Mouse (Mus musculus) lung, postnatal 14 days (tissue): ENCODE data around the gene Aurkaip1.
"Not testable (repeated sequence)": the region's sequence is repeated elsewhere in the genome, so short reads cannot be mapped to it uniquely, and the experiment has no call there.

ENCODE experiments used
- DNase-seq: peaks from one replicate; pipeline ENCODE4 v3.0.0; 2021

Gene Aurkaip1

DNA sequence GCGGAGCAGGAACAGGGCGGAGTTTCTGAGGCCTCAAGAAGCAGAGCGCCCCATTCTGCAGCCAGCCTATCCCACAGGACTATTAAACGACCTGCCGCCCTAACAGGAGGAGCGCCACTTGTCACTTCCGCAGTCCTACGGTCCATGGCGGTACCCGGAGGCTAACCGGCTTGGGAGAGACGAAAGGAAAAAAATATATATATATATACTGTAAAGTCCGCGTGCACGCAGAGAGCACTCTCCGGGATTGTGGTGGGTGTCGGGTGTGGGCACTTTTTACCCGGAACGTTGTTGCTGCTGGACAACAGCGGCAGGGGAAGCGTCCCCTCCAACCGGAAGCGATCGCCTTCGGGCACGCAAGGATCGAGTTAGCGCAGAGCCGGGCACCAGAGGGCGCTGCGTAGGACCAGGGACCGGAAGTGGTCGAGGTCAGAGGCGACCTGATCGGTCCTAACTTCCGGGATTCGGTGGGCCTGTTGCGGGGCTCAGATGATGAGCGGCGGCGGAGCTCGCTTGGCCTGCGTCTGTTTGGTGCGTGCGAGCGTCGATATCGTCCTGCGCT is at the start of gene Aurkaip1:
Gene Aurkaip1 (plus strand): TSS at position 68 of the 562 bp plus-strand sequence.
- DNase-seq: peak; percentile 97

DNA sequence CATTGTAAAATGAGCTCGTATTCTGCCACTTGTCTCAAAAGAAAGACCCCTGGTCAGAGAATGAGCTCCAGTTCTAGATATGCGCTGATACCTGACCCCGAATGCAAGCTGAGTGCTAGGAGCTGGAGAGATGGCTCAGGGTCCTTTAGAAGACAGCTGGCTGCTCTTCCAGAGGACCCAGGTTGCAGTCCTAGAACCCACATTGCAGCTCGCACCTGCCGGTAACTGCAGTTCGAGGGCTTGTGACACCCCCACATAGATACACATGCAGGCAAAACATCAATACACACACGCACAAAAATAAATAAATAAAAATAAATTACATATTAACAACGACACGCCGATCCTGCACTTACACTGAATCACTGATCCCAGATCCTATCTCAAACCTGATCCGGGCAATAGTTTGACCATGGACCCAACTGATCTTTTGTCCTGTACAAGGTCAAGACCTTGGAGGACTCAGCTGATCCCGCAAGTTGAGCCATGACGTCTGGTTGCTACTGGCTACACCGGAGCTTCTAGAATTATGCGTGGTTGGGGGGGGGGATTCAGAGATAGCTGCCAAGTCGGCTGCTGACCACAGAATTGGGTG is 47.5 kb upstream of the Aurkaip1 start:
- no peak for DNase-seq

DNA sequence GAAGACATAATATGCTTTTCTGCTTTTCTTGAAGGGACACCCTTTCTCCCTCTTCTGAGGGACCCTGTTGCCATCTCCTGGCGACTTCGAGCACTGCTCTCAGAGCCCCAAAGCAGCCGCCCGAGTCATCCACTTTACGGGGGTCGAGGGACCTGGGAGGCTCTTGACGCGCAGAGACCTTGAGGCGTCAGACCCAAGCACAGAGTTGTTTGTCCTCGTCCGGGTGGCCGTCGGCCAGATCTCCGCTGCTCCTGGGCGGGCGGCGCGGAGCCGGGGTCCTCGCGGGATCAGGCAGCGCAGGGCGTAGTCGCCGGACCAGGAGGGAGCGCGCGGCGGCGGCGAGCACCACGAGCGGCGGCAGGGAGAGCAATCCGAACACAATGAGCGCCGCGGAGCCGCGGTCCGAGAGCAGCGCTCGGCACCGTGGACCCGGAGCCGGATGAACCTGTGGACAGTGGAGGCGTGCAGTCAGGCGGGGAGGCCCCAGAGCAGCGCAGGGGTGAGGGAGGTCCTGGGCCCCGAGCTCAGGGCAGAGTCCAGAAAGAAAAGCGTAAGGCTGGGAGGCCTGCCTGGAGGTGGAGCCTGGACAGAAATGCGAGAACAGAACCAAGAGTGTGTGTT is 46.9 kb upstream of the Aurkaip1 start:
- DNase-seq: peak; percentile 80

DNA sequence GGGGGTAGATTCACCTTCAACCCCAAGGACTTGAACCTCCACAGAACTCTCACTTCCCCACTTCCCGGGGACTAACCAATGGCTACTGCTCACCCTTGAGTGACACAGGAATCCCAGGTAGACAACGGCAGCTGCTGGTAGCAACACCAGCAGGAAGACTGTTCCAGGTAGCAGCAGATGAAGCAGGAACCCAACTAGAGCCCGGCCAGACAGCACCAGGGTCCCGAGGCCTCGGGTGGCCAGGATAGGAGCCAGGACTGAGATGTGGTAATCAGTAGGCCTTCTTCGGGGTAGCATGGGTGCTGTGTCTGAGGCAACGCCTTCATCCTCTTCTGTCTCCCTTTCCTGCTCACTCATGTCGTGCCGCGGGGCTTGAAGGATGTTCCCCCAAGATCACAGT is 45.8 kb upstream of the Aurkaip1 start:
- no peak for DNase-seq

DNA sequence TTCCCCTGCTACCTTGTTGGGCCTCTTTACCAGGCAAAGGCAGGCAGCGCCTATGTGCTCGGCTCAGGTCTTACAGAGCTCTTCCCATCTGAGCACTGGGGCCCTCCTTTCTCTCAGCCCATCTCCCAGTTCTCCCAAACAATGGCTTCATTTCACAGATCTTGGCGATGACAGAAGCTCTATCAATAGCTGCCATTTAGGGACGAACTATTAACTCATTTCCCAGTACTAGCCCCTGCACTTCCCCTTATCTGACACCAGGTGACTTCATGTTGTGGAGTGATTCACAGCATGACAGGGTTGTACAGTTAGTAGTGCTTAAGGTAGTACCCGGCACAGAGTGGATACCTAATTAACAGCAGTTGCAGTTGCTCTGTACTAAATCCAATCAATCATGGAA is 45.3 kb upstream of the Aurkaip1 start, which contains the start of gene Tmem88b:
Gene Tmem88b (minus strand): TSS at position 56 of the 400 bp plus-strand sequence.
- DNase-seq: no peak

DNA sequence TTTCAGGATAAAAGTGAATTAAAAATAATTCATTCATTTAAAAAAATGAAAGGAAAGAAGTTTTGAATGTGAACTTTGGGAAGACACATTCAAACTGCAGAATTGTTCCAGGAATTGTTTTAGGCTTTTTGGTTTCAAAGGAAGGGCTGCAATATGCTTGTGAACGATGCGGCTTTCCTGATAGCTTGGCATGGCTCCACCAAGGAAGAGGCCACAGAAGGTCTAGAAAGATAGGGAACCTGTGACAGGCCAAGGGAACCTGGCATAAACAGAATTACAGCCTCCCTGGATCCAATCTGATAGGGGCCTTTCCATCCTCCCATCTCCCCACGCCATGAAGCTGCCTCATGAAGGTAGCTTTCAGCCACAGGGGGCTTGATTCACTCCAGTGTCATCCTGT is 42.8 kb upstream of the Aurkaip1 start:
- no peak for DNase-seq

DNA sequence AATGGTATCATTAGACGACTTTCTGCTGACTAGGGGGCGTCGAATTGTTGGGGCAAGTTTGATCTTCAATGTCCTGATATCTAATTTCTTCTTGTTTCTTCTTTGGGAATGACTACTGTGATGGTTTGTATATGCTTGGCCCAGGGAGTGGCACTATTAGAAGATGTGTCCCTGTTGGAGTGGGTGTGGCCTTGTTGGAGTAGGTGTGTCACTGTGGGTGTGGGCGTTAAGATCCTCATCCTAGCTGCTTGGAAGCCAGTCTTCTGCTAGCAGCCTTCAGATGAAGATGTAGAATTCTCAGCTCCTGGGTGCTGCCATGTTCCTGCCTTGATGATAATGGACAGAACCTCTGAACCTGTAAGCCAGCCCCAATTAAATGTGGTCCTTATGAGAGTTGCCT is 42.2 kb upstream of the Aurkaip1 start:
- not testable (repeated sequence) for DNase-seq

DNA sequence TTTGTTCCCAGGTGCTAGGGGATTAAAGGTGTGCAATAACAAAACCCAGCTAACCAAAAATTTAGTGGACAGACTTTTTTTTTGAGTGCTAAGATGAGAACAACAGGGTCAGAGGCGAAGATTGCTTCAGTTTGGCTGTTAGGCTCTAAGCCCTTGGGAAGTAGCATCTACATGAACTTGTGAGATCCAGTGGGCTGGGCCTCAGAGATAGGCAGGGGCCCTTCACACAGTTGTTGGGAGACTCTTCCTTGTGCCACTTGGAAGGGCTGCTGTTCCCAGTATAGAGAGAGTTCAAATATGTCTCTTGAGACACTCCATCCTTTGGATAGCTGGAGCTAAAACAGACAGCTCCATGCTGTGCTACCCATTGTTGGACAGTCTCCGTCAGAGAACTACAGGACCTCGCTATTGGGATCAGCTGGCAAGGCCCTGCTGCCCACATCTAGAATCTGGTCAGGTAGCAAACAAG is 41.0 kb upstream of the Aurkaip1 start, which contains the start of gene Ankrd65:
Gene Ankrd65 (plus strand): TSS at position 419 of the 469 bp plus-strand sequence.
- DNase-seq: no peak

DNA sequence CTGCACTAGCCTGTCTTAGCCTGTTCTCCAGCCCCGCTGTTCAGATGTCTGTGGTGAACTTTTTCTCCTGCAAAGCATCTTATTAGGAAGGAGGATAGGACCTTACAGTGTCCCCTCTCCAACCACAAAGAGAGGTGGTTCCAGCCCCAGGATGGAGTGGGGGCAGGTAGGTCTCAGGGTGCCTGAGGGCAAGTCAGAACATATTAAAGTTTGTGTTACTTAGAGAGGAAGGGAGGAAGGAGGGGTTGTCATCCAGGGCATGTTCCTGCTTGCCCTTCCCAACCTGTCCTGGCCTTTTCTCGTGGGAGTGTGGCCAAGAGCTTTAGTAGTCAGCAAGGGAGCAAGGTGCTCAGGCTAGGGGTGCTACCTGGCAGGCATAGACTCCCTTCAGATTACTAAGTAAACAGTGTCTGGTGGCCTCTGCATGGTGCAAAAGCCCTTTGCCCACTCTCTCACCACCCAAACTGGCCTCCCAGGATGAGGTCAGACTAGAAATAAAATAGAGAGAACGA is 40.4 kb upstream of the Aurkaip1 start:
- DNase-seq: no peak

DNA sequence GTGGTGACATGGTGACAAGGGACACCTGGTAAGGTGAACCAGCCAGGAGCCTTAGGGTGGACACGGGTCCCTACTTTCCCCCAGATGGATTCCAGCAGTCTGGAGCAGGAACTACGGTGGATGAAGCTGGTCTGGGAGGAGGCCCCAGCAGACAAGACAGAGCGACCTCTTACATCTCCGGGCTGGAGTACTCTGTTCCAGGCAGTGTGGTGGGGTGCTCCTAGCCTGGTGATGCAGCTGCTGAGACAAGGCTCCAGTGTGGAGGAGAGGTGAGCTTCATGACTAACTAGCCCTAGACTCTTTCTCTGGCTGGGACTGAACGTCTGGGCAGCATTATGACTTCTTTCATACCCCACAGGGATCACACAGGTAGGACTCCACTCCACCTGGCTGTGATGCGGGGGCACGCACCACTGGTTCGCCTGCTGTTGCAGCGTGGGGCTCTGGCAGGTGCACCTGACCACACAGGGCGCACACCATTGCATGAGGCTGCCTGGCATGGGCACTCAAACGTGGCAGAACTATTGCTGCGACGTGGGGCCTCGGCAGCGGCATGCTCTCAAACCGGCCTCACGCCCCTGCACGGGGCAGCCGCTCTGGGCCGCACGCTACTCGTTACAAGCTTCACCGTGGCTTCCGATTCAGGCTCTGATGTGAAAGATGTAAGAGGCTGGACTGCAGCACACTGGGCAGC is 39.7 kb upstream of the Aurkaip1 start:
- no peak for DNase-seq

DNA sequence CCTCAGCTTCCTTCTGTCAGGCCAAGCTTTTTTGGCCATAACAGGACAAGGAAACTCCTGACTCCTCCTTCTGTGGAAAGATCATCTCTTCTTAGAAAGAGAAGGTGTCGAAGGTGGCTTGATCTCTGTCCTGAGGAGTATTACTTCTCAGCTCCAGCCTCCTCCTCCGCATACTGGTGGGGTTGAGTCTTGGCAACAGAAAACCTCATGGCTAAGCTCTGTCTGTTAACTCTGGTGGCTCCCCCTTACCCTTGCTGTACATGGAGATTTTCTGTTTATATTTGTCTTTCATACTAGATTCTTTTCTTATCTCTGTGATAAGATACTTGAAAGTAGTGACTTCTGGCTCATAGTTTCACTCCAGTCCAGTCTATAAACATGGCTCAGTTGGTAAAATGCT is 37.3 kb upstream of the Aurkaip1 start:
- no peak for DNase-seq

DNA sequence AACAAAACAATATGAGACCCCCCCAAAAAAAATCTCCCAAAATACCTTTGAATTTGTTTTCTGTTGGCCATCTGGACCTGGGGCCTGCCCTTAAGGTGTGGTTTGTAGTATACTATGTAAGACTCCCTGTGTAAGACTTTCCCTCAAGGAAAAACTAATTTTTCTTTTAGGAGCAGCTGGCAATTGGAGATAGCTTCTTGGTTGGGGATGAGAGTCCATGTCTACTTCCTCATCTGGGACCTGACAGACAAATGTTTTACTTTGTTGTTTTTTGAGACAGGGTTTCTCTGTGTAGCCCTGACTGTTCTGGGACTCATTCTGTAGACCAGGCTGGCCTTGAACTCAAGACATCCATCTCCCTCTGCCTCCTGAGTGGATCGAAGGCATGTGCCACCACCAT is 29.0 kb upstream of the Aurkaip1 start:
- DNase-seq: no peak

DNA sequence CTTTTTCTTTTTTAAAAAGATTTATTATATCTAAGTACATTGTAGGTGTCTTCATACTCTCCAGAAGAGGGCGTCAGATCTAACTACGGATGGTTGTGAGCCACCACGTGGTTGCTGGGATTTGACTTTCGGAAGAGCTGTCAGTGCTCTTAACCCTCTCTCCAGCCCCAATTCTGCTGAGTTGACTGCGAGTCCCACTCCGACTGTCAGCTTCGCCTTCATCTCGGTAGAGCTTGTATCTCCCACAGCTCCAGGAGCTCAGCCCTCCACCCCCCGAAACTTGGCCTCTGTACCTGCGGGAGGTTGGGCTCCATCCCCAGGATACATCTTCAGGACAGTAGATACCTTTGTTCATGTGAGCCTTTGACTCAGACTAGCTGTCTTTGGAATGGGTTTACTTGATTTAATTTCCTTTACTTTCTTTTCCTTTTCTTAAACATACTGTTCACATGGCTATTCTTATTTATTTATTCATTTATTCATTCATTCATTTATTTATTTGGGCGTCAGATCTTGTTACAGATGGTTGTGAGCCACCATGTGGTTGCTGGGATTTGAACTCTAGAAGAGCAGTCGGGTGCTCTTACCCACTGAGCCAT is 28.2 kb upstream of the Aurkaip1 start, which contains the start of gene Mrpl20:
Gene Mrpl20 (plus strand): TSS at position 138 of the 599 bp plus-strand sequence.
- DNase-seq: no peak

DNA sequence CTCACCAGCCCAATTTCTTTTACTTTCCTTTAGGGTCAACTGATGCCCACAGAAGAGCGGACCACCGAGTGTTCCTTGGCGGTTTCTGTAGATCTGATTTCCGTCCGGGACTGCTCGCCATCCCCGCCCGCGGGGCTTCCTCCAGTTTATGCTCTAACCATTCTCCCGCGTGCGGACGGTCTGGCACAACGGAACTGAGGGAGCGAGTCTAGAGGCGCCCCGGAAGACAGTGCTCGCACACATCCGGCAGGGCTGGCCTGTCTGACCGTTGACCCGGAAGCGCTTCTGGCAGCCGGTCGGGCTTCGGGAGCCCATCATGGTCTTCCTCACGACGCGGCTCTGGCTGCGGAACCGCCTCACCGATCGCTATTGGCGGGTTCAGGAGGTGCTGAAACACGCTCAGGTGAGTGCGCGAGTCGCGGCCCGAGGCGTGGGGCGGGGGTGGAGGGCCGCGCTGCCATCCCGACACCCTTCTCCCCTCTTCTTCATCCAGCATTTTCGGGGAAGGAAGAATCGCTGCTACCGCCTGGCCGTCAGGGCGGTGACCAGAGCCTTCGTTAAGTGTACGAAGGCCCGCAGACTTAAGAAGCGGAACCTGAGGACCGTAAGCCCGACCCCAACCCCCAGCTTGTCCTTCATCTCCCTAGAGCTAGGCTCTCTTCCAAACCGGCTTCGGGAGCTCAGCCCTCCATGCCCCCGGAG is 27.6 kb upstream of the Aurkaip1 start:
- peak; percentile 97 for DNase-seq

DNA sequence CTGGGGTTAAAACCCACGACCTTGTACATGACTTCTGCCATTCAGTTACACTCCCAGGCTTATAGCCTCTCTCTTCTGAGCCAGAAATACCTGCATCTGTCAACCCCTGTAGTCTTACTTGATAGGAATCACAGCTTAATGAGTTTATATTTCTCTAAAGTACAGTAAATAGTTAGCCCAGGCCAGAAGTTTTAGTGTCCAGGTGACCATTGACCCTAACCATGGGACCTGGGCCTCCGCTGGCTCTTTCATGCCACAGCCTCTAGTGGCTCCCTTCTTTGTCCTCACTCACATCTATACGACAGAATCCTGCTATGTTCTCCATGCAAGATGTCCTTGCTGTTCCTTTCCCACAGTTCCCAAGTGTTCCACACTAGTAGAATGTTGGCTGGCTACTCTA is 23.2 kb upstream of the Aurkaip1 start:
- DNase-seq: no peak

DNA sequence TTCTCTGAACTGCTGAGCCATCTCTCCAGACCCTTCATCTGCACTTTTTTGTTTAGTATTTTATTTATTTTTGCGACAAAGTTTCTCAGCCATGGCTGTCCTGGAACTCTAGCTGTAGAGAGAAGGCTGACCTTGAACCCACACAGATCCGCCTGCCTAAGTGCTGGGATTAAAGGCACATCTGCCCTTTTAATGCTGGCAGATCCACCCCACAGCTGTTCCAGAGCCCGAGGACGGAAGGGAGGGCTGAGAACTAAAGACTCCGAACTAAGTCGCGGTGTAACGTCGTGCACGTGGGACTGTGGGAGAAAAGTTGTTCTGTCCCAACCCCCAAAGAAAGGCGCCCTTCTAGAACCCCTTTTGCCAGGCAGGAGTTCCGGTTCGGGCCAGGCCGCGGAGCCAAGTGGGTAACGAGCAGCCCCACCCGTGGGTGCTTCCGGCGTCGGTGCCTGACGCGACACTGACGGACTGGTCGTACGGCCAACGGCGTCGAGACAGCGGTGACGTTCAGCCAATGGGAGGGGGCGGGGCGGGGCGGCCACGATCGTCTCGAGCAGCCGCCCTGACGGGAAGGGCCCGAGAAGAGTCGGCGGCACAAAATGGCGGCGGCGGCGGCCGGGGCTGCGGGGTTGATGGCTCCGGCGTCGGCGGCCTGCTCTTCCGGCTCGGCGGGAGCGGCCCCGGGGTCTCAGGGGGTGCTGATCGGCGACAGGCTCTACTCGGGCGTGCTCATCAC is 19.0 kb upstream of the Aurkaip1 start, which contains the start of gene Ccnl2:
Gene Ccnl2 (plus strand): TSS at position 561 of the 736 bp plus-strand sequence.
- peak; percentile 93 for DNase-seq

DNA sequence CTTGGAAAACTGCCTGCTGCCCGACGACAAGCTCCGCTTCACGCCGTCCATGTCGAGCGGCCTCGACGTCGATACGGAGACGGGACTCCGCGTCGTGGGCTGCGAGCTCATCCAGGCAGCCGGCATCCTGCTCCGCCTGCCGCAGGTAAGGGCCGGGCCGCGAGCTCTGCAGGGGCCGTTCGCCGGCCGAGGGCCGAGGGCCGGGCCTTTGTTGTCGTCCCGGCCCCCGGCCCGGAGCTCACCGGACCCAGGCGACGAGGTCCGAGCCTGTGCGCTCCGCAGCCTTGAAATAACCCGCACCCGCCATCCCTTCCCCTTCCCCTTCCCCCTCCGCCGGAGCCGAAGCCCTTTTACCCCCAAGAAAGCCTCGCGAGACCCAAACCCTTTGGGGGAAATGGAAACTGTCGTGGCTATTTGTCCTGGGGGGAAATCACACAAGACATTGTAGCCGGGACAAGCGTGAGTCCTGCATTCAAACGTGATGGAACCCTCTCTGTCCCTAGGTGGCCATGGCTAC is 18.3 kb upstream of the Aurkaip1 start:
- peak; percentile 30 for DNase-seq

DNA sequence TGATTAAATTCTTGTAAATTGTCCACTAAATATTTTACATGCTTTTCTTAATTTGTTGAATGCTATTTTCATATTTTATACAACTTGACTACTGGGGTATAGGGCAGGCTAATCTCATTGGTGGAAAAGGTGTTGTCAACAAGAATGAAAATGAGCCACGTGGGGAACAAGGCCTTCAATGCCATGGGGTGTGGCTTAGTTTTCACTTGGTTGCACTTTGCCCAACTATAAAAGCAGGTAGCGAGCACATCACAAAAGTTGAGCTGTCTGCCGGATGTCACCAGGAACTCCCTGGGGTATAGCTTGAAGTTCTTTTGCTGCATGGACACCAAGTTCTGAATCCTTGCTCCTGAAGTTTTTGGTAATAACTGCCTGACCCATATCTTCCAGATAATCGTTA is 13.5 kb upstream of the Aurkaip1 start:
- DNase-seq: no peak

DNA sequence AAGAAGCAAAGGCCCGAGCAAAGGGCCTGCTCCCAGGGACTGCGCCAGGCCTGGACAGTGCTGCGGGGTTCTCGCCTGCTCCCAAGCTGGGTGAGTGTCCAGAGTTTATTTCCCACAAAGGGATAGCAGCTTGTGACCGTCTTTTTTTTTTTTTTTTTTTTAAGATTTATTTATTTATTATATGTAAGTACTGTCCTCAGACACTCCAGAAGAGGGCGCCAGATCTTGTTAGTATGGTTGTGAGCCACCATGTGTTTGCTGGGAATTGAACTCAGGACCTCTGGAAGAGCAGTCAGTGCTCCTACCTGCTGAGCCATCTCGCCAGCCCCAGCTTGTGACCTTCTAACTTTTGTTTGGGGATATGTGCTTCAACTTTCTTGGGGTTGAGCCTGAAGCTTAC is 10.0 kb upstream of the Aurkaip1 start:
- peak; percentile 33 for DNase-seq

DNA sequence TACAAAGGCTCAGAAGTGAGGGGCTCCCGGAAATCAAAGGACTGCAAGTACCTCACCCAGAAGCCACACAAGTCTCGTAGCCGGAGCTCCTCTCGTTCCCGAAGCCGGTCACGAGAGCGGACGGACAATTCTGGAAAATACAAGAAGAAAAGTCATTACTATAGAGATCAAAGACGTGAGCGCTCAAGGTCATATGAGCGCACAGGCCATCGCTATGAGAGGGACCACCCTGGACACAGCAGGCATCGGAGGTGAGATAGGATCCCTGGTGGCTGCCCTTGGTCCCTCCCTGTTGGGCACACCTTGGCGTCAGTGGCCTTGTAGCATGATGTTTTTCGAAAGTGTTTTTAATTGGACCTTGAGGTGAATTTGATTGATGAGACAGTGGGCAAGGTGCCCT is 7.6 kb upstream of the Aurkaip1 start:
- no peak for DNase-seq

DNA sequence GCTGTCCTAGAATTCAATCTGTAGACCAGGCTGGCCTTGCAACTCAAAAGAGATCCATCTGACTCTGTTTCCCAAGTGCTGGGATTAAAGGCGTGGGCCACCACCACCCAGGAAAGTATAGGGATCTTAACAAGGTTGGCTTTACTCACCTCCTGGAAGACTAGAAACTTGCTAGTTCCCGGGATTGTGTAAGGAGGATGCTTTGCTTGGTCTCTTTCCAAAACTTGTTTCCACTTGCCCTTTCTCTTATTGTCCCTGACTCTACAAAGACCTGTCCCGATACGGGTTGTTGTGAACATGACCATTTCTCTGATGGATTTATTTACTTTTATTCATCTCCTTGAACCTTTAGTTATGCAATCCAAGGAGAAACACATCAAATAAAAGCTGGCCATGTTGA is 1.2 kb upstream of the Aurkaip1 start:
- no peak for DNase-seq
